Mouse (Mus musculus): ENCODE data around the gene Cers3. TPM values are rescaled to one million over a fixed set of nuclear protein-coding genes. Genes with fewer than 3 reads are reported as not detected.

Cers3 gene
- not detected in 2 replicates for total RNA-seq (2015; ENCODE audit: low replicate concordance)
- total RNA-seq (2017; ENCODE audit: low replicate concordance), result not detected in 2 replicates

DNA sequence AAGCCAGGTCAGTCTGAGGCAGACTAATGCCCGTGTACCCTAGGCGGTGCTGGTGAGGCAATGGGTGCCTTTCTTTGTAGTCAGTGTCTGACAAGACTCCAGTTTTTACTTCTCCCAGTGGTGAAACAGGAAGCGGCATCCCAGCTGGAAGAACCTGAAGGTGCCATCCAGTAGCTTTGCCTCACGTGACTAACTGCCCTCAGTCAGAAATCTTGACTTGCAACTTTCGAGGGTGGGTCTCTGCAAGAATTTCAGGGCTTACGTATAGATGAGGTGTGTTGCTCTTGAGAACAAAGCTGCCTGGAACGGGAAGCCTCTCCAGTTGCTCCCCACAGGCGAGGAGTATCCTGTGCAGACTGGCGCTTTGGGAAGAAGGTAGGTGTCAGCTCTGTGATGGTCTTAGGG, at the start of gene Cers3:
Cers3 (plus strand) TSS at position 128 of the 405 bp plus-strand sequence.
- no peak for ATAC-seq (replicated peaks; ENCODE audit: low FRiP score, poor library complexity, severe bottlenecking)

DNA sequence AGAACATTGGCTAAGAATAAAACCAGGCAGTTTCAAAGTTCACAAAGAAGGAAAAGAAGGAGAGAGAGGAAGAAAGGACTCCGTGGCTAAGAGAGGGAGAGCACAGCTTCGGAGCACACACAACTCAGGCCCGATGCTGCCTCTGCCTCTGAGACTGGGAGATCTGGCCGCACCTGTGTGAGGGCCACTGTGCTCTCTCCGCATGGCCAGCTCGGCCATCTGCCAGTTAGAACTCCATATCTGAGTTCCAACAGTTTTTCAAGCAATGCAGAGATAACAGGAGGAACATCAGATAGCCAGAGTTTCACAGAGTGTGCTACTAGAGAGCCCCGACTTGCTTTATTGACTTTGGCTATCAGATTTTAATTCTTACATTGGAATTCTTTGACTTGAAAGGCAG, 48.8 kb upstream of the Cers3 start:
- no peak for ATAC-seq (replicated peaks; ENCODE audit: low FRiP score, poor library complexity, severe bottlenecking)

DNA sequence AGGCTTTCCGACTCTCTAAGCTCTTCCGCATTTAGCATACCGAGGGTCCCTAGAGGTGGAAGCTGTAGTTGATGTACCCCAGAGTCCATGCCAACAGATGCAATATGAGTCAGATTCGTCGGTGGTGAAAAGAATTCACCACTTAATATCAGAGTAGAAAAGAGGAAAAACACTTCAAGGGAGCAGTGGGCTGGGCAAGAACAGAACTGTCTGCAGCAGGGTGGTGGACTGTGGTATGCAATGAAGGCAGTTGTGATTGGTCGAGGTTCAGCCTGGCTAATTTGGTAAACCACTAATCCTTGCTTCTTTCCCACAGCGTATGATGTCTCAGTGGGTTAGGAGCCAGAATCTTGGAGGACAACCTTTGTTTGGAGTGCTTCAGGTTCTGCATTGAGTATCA, 40.6 kb upstream of the Cers3 start:
- ATAC-seq (replicated peaks; ENCODE audit: low FRiP score, poor library complexity, severe bottlenecking), result no peak

GRCm38 (mm10) chr7:66704631-66705030, 38.7 kb upstream of the Cers3 start:
- ATAC-seq (replicated peaks; ENCODE audit: low FRiP score, poor library complexity, severe bottlenecking), result no peak

GRCm38 (mm10) chr7:66711166-66711565, 32.1 kb upstream of the Cers3 start:
- ATAC-seq (replicated peaks; ENCODE audit: low FRiP score, poor library complexity, severe bottlenecking), result no peak

GRCm38 (mm10) chr7:66724514-66724913, 18.8 kb upstream of the Cers3 start:
- no peak for ATAC-seq (replicated peaks; ENCODE audit: low FRiP score, poor library complexity, severe bottlenecking)

DNA sequence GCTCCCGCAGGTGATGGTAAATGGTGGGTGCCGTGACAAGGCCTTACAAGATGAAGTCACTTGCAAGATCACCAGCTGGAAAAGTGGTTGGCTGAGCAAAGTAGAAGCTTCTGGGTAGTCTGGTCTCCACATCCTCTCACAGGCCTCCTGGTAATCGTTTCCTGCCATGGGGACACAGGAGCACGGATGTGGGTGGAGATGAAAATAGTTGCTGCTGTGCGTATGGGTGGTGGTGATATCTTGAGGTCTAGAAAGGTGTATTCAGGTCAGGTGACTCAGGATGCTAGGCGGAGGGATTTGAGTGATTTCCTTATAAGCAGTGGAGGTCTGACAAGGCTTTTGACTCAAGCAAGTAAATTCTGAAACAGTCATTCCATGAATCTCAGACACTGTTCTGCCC, 18.4 kb upstream of the Cers3 start:
- no peak for ATAC-seq (replicated peaks; ENCODE audit: low FRiP score, poor library complexity, severe bottlenecking)

DNA sequence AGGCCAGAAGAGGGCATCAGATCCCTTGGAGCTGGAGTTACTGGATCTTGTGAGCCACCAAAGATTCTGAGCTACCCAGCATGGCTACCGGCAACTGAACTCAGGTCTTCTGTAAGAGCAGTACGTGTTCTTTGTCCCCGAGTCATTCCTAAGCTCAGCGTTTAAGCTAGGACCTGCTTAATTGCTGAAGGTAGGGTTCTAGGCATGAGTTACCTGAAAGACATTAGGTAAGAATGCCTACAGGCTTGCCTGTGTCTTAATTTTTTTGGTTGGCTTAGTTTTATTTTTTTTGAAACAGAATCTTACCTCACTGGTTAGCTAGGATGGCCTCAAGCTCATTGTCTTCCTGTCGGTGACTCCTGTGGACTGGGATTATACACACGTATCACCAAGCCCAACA, 15.2 kb upstream of the Cers3 start:
- no peak for ATAC-seq (replicated peaks; ENCODE audit: low FRiP score, poor library complexity, severe bottlenecking)

DNA sequence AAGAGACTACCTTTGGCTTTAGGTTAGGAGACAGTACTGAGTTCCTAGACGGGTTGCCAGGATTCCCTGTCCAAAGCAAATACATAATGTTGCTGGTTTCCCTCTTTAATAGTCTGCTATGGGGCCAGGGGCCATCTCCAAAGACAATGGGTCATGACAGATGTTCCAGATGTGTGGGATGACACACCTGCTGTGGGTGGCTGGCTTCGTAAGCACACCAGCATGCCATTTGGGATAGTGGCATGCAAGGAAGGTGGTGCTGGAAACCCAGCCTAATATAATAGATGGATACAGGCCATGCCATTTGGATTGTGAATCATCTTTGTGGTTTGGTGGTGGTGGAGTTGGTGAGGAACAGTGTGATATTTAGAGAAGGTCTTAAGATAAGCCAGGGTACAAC, 14.1 kb upstream of the Cers3 start:
- no peak for ATAC-seq (replicated peaks; ENCODE audit: low FRiP score, poor library complexity, severe bottlenecking)

GRCm38 (mm10) chr7:66733431-66733830, 9.9 kb upstream of the Cers3 start:
- ATAC-seq (replicated peaks; ENCODE audit: low FRiP score, poor library complexity, severe bottlenecking), result no peak

DNA sequence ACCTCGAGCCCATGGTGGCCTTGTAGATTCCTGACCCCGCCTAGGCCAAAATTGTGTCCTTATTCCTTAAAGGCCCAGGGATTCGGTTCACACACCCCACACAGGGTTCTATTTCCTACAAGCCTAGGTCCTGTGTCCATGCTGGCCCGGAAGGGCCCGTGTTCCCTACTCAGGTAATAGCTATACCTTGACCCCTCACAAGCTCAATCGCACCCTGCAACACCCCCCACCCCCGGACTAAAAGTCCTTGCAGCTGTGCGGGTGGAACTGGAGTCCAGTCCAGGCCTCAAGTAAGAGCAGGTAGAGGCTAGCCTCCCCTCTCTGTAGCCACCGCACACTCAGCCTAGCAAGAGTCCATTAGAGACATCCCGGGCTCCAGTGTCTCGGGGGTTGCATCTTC, 9.4 kb upstream of the Cers3 start:
- ATAC-seq (replicated peaks; ENCODE audit: low FRiP score, poor library complexity, severe bottlenecking), result no peak

DNA sequence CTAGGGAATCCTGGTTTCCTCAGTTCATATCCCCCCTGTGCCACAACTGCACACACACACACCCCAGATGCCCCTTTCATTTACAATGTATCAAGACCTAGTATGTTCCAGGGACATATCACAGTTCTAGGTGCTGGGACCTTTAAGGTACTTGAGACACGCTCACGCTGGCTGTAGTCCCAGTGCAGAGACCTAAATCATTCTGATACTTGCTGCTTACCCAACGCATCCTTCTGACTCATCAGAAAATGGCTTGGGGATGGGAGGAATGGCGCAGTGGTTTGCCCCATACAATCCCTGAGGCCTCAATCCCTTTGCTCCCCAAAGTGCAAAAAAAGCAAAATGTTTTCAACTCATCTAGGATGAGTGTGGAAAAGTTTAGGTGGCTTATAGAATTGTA, 8.8 kb upstream of the Cers3 start:
- ATAC-seq (replicated peaks; ENCODE audit: low FRiP score, poor library complexity, severe bottlenecking), result no peak

GRCm38 (mm10) chr7:66734993-66735392, 8.3 kb upstream of the Cers3 start:
- ATAC-seq (replicated peaks; ENCODE audit: low FRiP score, poor library complexity, severe bottlenecking), result no peak

DNA sequence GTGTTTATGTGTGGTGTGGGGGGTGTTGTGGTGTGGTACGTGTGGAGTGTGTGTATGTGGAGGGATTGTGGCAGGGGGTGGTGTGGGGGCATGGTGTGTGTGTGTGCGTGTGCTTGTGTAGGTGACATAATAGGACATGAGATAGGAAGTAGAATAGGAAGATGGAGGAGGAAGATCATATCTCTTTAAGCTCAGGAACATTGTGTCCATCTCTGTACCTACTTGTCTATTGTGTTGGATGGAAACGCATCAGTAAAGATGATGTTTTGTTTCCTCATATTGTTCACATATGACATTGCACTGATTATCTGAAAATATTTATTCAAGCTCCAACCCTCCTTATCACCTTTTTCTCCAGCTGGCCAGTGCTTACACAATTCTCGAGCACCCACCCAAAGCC, 5.9 kb upstream of the Cers3 start:
- no peak for ATAC-seq (replicated peaks; ENCODE audit: low FRiP score, poor library complexity, severe bottlenecking)

GRCm38 (mm10) chr7:66741008-66741407, 2.3 kb upstream of the Cers3 start:
- no peak for ATAC-seq (replicated peaks; ENCODE audit: low FRiP score, poor library complexity, severe bottlenecking)

DNA sequence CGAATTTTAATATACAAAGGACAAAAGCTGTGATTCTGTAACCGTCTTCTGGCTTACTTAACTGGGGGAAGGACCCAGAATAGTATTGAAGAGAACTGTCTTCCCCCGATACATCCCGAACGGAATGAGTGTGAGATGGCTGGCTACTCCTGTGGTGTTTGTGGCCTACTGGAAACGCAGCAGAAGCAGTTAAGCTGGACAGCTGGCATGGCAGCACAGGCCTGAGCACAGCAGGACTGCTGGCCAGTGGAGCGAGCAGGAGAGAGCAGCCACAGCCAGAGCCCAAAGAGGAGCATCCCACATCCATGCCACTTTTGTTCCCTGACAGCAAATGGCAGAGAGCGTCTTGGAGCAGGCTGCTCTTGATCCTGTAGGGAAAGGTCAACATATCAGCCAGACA, 1.9 kb upstream of the Cers3 start:
- no peak for ATAC-seq (replicated peaks; ENCODE audit: low FRiP score, poor library complexity, severe bottlenecking)

- ATAC-seq (replicated peaks; ENCODE audit: low FRiP score, poor library complexity, severe bottlenecking), result no peak
Observed at GRCm38 (mm10) chr7:66746972-66747371, 3.7 kb downstream of the Cers3 start.

DNA sequence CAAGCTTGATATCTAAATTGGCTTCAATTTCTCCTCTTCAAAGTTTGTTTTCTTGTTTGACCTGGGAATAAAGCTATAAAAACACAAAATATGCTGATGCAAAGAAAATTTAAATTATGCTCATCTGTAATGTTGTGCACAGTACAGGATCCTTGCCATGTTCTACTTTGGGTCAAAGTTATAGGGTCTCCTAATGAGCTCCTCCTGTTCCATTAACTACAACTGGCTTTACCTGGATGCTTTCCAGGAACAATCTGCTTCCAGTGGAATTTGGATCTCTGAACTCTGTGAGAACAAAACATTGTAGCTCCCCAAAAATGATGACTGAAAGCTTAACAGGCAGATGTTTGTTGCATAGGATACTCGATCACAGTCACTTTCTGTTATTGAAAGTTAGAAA, 6.7 kb downstream of the Cers3 start:
- no peak for ATAC-seq (replicated peaks; ENCODE audit: low FRiP score, poor library complexity, severe bottlenecking)

GRCm38 (mm10) chr7:66753816-66754215, 10.5 kb downstream of the Cers3 start:
- no peak for ATAC-seq (replicated peaks; ENCODE audit: low FRiP score, poor library complexity, severe bottlenecking)

- ATAC-seq (replicated peaks; ENCODE audit: low FRiP score, poor library complexity, severe bottlenecking), result no peak
Observed at GRCm38 (mm10) chr7:66755611-66756010, 12.3 kb downstream of the Cers3 start.

DNA sequence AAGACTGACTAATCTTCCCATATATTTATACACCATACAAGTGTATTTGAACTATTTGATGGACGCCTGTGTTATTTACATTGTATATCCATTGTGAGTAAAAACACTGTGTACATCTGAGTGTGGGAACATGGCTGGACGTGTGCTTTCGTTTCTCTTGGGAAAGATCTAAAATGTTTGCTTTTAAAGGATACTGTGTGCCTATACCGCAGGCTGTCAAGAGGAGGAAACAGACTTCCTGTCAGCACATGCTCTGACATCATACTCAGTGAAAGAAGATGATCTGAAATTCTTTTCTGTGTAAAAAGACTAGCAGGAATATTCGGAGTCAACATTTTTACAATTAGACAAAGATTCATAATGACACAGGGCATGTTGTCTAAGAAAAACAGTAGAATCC, 26.6 kb downstream of the Cers3 start:
- no peak for ATAC-seq (replicated peaks; ENCODE audit: low FRiP score, poor library complexity, severe bottlenecking)

GRCm38 (mm10) chr7:66770706-66771105, 27.4 kb downstream of the Cers3 start:
- ATAC-seq (replicated peaks; ENCODE audit: low FRiP score, poor library complexity, severe bottlenecking), result no peak

DNA sequence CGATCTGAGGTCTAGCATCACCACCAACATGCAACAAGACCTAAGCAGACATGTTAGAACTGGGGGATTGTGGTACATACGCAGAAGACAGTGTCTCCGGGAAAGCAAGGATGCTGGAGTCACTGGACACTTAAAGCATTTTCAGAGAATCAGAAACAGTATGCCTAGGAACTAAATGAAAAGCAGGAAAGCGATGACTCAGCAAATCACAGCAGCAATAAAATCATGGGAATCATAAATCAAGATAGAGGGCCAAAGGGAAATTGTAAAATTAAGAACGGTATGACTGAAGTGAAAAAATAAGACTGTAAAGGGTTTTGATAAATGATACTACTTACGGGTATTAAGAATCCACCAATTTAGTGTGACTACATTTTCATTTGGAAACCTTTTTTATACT, 27.9 kb downstream of the Cers3 start:
- ATAC-seq (replicated peaks; ENCODE audit: low FRiP score, poor library complexity, severe bottlenecking), result no peak

Data from erythroid progenitor cell, adult 5-6 weeks (primary cell).